Mouse (Mus musculus): ENCODE data around the gene Akt1. TPM values are rescaled to one million over a fixed set of nuclear protein-coding genes. Genes with fewer than 3 reads are reported as not detected.
A peak's percentile ranks its signal among the peaks of the same experiment; 100 is the strongest.

The Akt1 gene
- polyA plus RNA-seq, 1 experiment from 2014 or later = 76.6 TPM

DNA sequence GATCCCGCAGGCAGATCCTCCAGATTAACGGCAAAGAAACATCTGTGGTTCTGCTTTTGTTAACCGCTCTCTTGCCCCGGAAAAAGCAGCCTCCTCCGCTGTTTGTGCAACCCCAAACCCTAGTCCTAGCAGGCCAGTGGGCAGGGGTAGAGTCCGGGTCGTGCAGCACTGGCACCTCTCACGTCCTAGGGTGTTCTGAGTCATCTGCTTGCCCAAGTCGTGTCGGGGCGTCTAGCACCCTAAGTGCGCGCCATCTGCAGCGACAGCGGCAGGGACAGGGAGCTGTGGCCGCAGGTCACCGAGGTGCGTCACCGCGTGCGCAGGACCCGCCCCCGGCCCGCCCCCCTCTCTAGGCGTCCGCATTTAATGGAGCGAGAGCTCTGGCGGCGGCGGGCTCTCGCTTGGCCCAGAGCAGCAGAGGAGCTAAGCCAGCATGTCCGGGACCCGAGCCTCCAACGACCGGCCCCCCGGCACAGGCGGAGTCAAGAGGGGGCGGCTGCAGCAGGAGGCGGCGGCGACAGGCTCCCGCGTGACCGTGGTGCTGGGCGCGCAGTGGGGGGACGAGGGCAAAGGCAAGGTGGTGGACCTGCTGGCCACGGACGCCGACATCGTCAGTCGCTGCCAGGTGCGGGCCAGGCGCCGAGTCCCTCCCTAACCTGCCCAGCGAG is 54.9 kb downstream of the Akt1 start, which contains the start of gene Adssl1:
TSS of gene Adssl1 (plus strand) at position 360 of the 668 bp plus-strand sequence.
- Histone ChIP-seq H3K27ac (peak within 1 kb of the TSS; percentile 26), H3K4me1 (peaks cover 64% of the 10 kb centered on the region), H3K27me3 (replicated peaks) (peaks cover 51% of the 10 kb centered on the region), H3K4me3 (peak within 1 kb of the TSS; percentile 54), H3K4me2 (peak within 1 kb of the TSS; percentile 80), H3K9ac (peak within 1 kb of the TSS; percentile 65), H3K36me3 (0 out of 2 replicates have a peak, but pooled peaks cover 3% of the 10 kb centered on the region), H3K9me3 (replicated peaks) (no peaks in the 10 kb centered on the region)
- ATAC-seq = peak; percentile 46
- under 1% methylated on average over 54 of the region's 56 CpGs for WGBS (ENCODE audit: insufficient replicate concordance)

GRCm38 (mm10) chr12:112618981-112619685 is 55.6 kb downstream of the Akt1 start:
- Histone ChIP-seq H3K4me2 (peak overlapping the region; percentile 80), H3K9ac (peak overlapping the region; percentile 65; the same call in 1 of the 2 replicates), H3K4me1 (peaks cover 62% of the 10 kb centered on the region), H3K36me3 (0 out of 2 replicates have a peak, but pooled peaks cover 5% of the 10 kb centered on the region), H3K27me3 (replicated peaks) (peaks cover 51% of the 10 kb centered on the region), H3K9me3 (replicated peaks) (no peaks in the 10 kb centered on the region), H3K27ac (peak overlapping the region; percentile 26), H3K4me3 (peak overlapping the region; percentile 54)
- ATAC-seq = peak; percentile 13; the same call in 1 of the 2 replicates
- whole genome bisulfite sequencing (ENCODE audit: insufficient replicate concordance) = 14% methylated on average over 13 of the region's 13 CpGs

DNA sequence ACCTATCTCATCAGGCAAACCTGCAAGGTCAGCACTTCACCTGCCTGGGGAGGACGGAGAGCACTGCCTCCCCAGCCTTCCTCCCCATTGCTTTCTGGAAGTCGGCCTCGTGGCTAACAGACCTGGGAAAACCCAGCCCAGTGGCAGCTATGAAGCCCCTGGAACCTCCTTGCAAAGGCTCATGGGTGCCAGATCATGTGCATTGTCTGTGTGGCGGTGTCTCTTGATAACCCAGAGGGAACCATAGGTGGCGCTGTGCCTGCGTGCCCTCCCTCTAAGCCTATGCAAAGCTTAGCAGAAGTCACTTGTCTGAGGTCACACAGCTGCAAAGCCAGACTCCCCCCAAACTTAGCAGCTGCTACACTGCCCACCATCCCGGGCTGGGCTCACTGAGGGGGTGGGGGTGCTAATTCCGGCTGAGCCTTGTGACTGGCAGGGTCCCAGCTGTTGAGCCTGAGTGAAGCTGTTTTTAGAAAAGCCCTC is 56.7 kb downstream of the Akt1 start:
- H3K9me3 ChIP-seq (replicated peaks) = no peaks in the 10 kb centered on the region
- peaks cover 47% of the 10 kb centered on the region for H3K27me3 ChIP-seq (replicated peaks)
- peaks cover 50% of the 10 kb centered on the region for H3K4me1 ChIP-seq
- H3K9ac ChIP-seq = no peak overlapping the region
- H3K36me3 ChIP-seq = peaks cover 6% of the 10 kb centered on the region; the same call in 1 of the 2 replicates
- WGBS (ENCODE audit: insufficient replicate concordance) = 6% methylated on average over 8 of the region's 8 CpGs
- H3K4me2 ChIP-seq = no peak overlapping the region
- no peak overlapping the region for H3K4me3 ChIP-seq
- peak; percentile 52 for ATAC-seq
- peak overlapping the region; percentile 12; the same call in 1 of the 2 replicates for H3K27ac ChIP-seq

- H3K27me3 ChIP-seq (replicated peaks) = peaks cover 39% of the 10 kb centered on the region
- peaks cover 14% of the 10 kb centered on the region; the same call in 1 of the 2 replicates for H3K36me3 ChIP-seq
- ATAC-seq = no peak
- H3K9ac ChIP-seq = no peak overlapping the region
- H3K4me2 ChIP-seq = no peak overlapping the region
- H3K4me3 ChIP-seq = no peak overlapping the region
- H3K27ac ChIP-seq = peak overlapping the region; percentile 12; the same call in 1 of the 2 replicates
- 48% methylated on average over 11 of the region's 11 CpGs for WGBS (ENCODE audit: insufficient replicate concordance)
- peaks cover 48% of the 10 kb centered on the region for H3K4me1 ChIP-seq
- no peaks in the 10 kb centered on the region for H3K9me3 ChIP-seq (replicated peaks)
Measured at GRCm38 (mm10) chr12:112617184-112617583, 57.5 kb downstream of the Akt1 start.

- ATAC-seq = no peak
- Histone ChIP-seq H3K9me3 (replicated peaks) (no peaks in the 10 kb centered on the region), H3K27ac (no peak overlapping the region), H3K9ac (no peak overlapping the region), H3K4me2 (no peak overlapping the region), H3K4me1 (peaks cover 43% of the 10 kb centered on the region), H3K36me3 (peaks cover 18% of the 10 kb centered on the region), H3K27me3 (replicated peaks) (peaks cover 35% of the 10 kb centered on the region), H3K4me3 (no peak overlapping the region)
- 59% methylated on average over 9 of the region's 9 CpGs for WGBS (ENCODE audit: insufficient replicate concordance)
Measured at GRCm38 (mm10) chr12:112616668-112617067, 58.0 kb downstream of the Akt1 start.

GRCm38 (mm10) chr12:112609031-112609430 is 65.7 kb downstream of the Akt1 start:
- Histone ChIP-seq H3K36me3 (peaks cover 64% of the 10 kb centered on the region), H3K4me3 (no peak overlapping the region), H3K27me3 (replicated peaks) (no peaks in the 10 kb centered on the region), H3K9me3 (replicated peaks) (no peaks in the 10 kb centered on the region), H3K4me2 (no peak overlapping the region), H3K27ac (no peak overlapping the region), H3K4me1 (no peaks in the 10 kb centered on the region), H3K9ac (no peak overlapping the region)
- no peak for ATAC-seq
- 76% methylated on average over 10 of the region's 10 CpGs for WGBS (ENCODE audit: insufficient replicate concordance)

GRCm38 (mm10) chr12:112606998-112607397 is 67.7 kb downstream of the Akt1 start:
- no peak overlapping the region for H3K4me2 ChIP-seq
- H3K36me3 ChIP-seq = peaks cover 74% of the 10 kb centered on the region
- H3K27me3 ChIP-seq (replicated peaks) = no peaks in the 10 kb centered on the region
- no peaks in the 10 kb centered on the region for H3K9me3 ChIP-seq (replicated peaks)
- 77% methylated on average over 6 of the region's 6 CpGs for WGBS (ENCODE audit: insufficient replicate concordance)
- no peak overlapping the region for H3K27ac ChIP-seq
- no peak for ATAC-seq
- H3K4me3 ChIP-seq = no peak overlapping the region
- H3K9ac ChIP-seq = no peak overlapping the region
- H3K4me1 ChIP-seq = 0 out of 2 replicates have a peak, but pooled peaks cover 3% of the 10 kb centered on the region

DNA sequence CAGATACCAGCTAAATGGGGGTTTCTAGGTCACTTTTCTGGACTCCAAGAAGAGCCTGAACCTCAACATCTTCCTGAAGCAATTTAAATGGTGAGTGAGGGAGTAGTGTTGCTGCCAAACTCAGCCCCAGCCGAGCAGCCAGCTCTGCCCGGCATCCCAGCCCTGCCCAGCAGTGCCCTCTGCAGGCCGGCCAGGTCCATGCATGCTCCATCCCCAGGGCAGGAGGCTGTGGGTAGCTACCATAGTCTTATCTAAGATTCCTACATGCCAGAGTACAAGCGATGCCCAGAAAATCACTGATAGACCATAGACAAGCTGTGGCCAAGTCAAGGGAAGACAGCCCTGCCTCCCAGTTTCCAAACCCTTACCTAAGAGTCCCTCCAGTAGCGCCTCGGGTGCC is 68.9 kb downstream of the Akt1 start:
- WGBS (ENCODE audit: insufficient replicate concordance) = 49% methylated on average over 6 of the region's 6 CpGs
- peak; percentile 58; the same call in 1 of the 2 replicates for ATAC-seq
- Histone ChIP-seq H3K9ac (no peak overlapping the region), H3K9me3 (replicated peaks) (no peaks in the 10 kb centered on the region), H3K4me3 (no peak overlapping the region), H3K4me1 (peaks cover 5% of the 10 kb centered on the region; the same call in 1 of the 2 replicates), H3K27ac (no peak overlapping the region), H3K4me2 (no peak overlapping the region), H3K36me3 (peaks cover 72% of the 10 kb centered on the region), H3K27me3 (replicated peaks) (no peaks in the 10 kb centered on the region)

- 65% methylated on average over 20 of the region's 20 CpGs for WGBS (ENCODE audit: insufficient replicate concordance)
- H3K27ac ChIP-seq = no peak overlapping the region
- peak; percentile 41 for ATAC-seq
- peaks cover 71% of the 10 kb centered on the region for H3K36me3 ChIP-seq
- no peaks in the 10 kb centered on the region for H3K9me3 ChIP-seq (replicated peaks)
- no peak overlapping the region for H3K4me2 ChIP-seq
- peaks cover 13% of the 10 kb centered on the region for H3K4me1 ChIP-seq
- no peak overlapping the region for H3K9ac ChIP-seq
- H3K4me3 ChIP-seq = no peak overlapping the region
- H3K27me3 ChIP-seq (replicated peaks) = no peaks in the 10 kb centered on the region
Measured at GRCm38 (mm10) chr12:112604709-112605649, 69.7 kb downstream of the Akt1 start.

GRCm38 (mm10) chr12:112604022-112604421 is 70.7 kb downstream of the Akt1 start:
- H3K36me3 ChIP-seq = peaks cover 63% of the 10 kb centered on the region
- no peak overlapping the region for H3K27ac ChIP-seq
- no peaks in the 10 kb centered on the region for H3K9me3 ChIP-seq (replicated peaks)
- ATAC-seq = no peak
- WGBS (ENCODE audit: insufficient replicate concordance) = 81% methylated on average over 5 of the region's 5 CpGs
- H3K4me3 ChIP-seq = no peak overlapping the region
- no peak overlapping the region for H3K9ac ChIP-seq
- H3K4me2 ChIP-seq = no peak overlapping the region
- H3K4me1 ChIP-seq = peaks cover 23% of the 10 kb centered on the region
- H3K27me3 ChIP-seq (replicated peaks) = no peaks in the 10 kb centered on the region
